Mouse (Mus musculus): Measurements from ENCODE around the gene Fbxo11. TPM values are rescaled to one million over a fixed set of nuclear protein-coding genes. Genes with fewer than 3 reads are reported as not detected.
A peak's percentile ranks its signal among the peaks of the same experiment; 100 is the strongest.

The Fbxo11 gene
- total and polyA plus RNA-seq, 2 experiments from 2014 or later: 8.7 to 11.4 TPM

GRCm38 (mm10) chr17:88042099-88043086 lies 22.7 kb downstream of the Fbxo11 start:
- Histone ChIP-seq H3K4me2 (ENCODE audit: low read depth, low read length) (0 out of 2 replicates have a peak overlapping the region, but pooled peaks have one; percentile 21), H3K27me3 (ENCODE audit: control insufficient read depth, insufficient read depth, low read length) (no peaks in the 10 kb centered on the region), H3K9me3 (replicated peaks; ENCODE audit: control insufficient read depth, low read length) (no peaks in the 10 kb centered on the region), H3K36me3 (replicated peaks; ENCODE audit: control insufficient read depth, insufficient read depth, low read length) (no peaks in the 10 kb centered on the region), H3K27ac (ENCODE audit: low read depth) (no peak overlapping the region), H3K4me3 (ENCODE audit: low read depth, low read length) (no peak overlapping the region), H3K9ac (replicated peaks; ENCODE audit: low read depth, low read length) (no peak overlapping the region), H3K4me1 (ENCODE audit: control insufficient read depth, insufficient read depth) (peaks cover 16% of the 10 kb centered on the region)
- 56% methylated on average over 12 of the region's 12 CpGs for WGBS
- TF ChIP-seq CTCF (IDR thresholded peaks at IDR 0.05; ENCODE audit: low read depth) (no peak), EP300 (IDR thresholded peaks at IDR 0.05; ENCODE audit: low read depth) (no peak)
- ATAC-seq (ENCODE audit: insufficient read depth, low read depth): no peak
- DNase-seq (ENCODE audit: low spot score): peak; percentile 28

- Histone ChIP-seq H3K27ac (ENCODE audit: low read depth) (no peak overlapping the region), H3K36me3 (replicated peaks; ENCODE audit: control insufficient read depth, insufficient read depth, low read length) (no peaks in the 10 kb centered on the region), H3K4me3 (ENCODE audit: low read depth, low read length) (no peak overlapping the region), H3K4me2 (ENCODE audit: low read depth, low read length) (no peak overlapping the region), H3K9me3 (replicated peaks; ENCODE audit: control insufficient read depth, low read length) (no peaks in the 10 kb centered on the region), H3K27me3 (ENCODE audit: control insufficient read depth, insufficient read depth, low read length) (no peaks in the 10 kb centered on the region), H3K4me1 (ENCODE audit: control insufficient read depth, insufficient read depth) (peaks cover 16% of the 10 kb centered on the region), H3K9ac (replicated peaks; ENCODE audit: low read depth, low read length) (no peak overlapping the region)
- 61% methylated on average over 5 of the region's 5 CpGs for WGBS
- TF ChIP-seq EP300 (IDR thresholded peaks at IDR 0.05; ENCODE audit: low read depth): no peak
- TF ChIP-seq CTCF (IDR thresholded peaks at IDR 0.05; ENCODE audit: low read depth): no peak
- no peak for DNase-seq (ENCODE audit: low spot score)
- no peak for ATAC-seq (ENCODE audit: insufficient read depth, low read depth)
These were observed 24.3 kb downstream of the Fbxo11 start for GRCm38 (mm10) chr17:88040810-88041209.

- no peaks in the 10 kb centered on the region for H3K9me3 ChIP-seq (replicated peaks; ENCODE audit: control insufficient read depth, low read length)
- H3K4me3 ChIP-seq (ENCODE audit: low read depth, low read length): no peak overlapping the region
- H3K27ac ChIP-seq (ENCODE audit: low read depth): no peak overlapping the region
- WGBS: 79% methylated on average over 4 of the region's 4 CpGs
- no peaks in the 10 kb centered on the region for H3K36me3 ChIP-seq (replicated peaks; ENCODE audit: control insufficient read depth, insufficient read depth, low read length)
- H3K27me3 ChIP-seq (ENCODE audit: control insufficient read depth, insufficient read depth, low read length): no peaks in the 10 kb centered on the region
- TF ChIP-seq EP300 (IDR thresholded peaks at IDR 0.05; ENCODE audit: low read depth) (no peak), CTCF (IDR thresholded peaks at IDR 0.05; ENCODE audit: low read depth) (no peak)
- ATAC-seq (ENCODE audit: insufficient read depth, low read depth) (no peak), DNase-seq (ENCODE audit: low spot score) (no peak)
- H3K9ac ChIP-seq (replicated peaks; ENCODE audit: low read depth, low read length): no peak overlapping the region
- peaks cover 5% of the 10 kb centered on the region; the same call in 1 of the 2 replicates for H3K4me1 ChIP-seq (ENCODE audit: control insufficient read depth, insufficient read depth)
- no peak overlapping the region for H3K4me2 ChIP-seq (ENCODE audit: low read depth, low read length)
These were observed 30.7 kb downstream of the Fbxo11 start for GRCm38 (mm10) chr17:88034418-88034817.

- no peaks in the 10 kb centered on the region for H3K36me3 ChIP-seq (replicated peaks; ENCODE audit: control insufficient read depth, insufficient read depth, low read length)
- ATAC-seq (ENCODE audit: insufficient read depth, low read depth) (no peak), DNase-seq (ENCODE audit: low spot score) (no peak)
- H3K4me1 ChIP-seq (ENCODE audit: control insufficient read depth, insufficient read depth): peaks cover 5% of the 10 kb centered on the region; the same call in 1 of the 2 replicates
- H3K4me3 ChIP-seq (ENCODE audit: low read depth, low read length): no peak overlapping the region
- 65% methylated on average over 5 of the region's 5 CpGs for WGBS
- H3K4me2 ChIP-seq (ENCODE audit: low read depth, low read length): no peak overlapping the region
- H3K9ac ChIP-seq (replicated peaks; ENCODE audit: low read depth, low read length): no peak overlapping the region
- H3K27me3 ChIP-seq (ENCODE audit: control insufficient read depth, insufficient read depth, low read length): no peaks in the 10 kb centered on the region
- H3K27ac ChIP-seq (ENCODE audit: low read depth): no peak overlapping the region
- TF ChIP-seq CTCF (IDR thresholded peaks at IDR 0.05; ENCODE audit: low read depth) (no peak), EP300 (IDR thresholded peaks at IDR 0.05; ENCODE audit: low read depth) (no peak)
- H3K9me3 ChIP-seq (replicated peaks; ENCODE audit: control insufficient read depth, low read length): no peaks in the 10 kb centered on the region
These were observed 33.3 kb downstream of the Fbxo11 start for GRCm38 (mm10) chr17:88031755-88032154.

GRCm38 (mm10) chr17:88029194-88029970 lies 35.7 kb downstream of the Fbxo11 start:
- Histone ChIP-seq H3K9ac (replicated peaks; ENCODE audit: low read depth, low read length) (no peak overlapping the region), H3K27ac (ENCODE audit: low read depth) (no peak overlapping the region), H3K9me3 (replicated peaks; ENCODE audit: control insufficient read depth, low read length) (no peaks in the 10 kb centered on the region), H3K4me3 (ENCODE audit: low read depth, low read length) (no peak overlapping the region), H3K4me1 (ENCODE audit: control insufficient read depth, insufficient read depth) (0 out of 2 replicates have a peak, but pooled peaks cover 5% of the 10 kb centered on the region), H3K27me3 (ENCODE audit: control insufficient read depth, insufficient read depth, low read length) (no peaks in the 10 kb centered on the region), H3K36me3 (replicated peaks; ENCODE audit: control insufficient read depth, insufficient read depth, low read length) (no peaks in the 10 kb centered on the region), H3K4me2 (ENCODE audit: low read depth, low read length) (no peak overlapping the region)
- 73% methylated on average over 17 of the region's 17 CpGs for WGBS
- ATAC-seq (ENCODE audit: insufficient read depth, low read depth) (no peak), DNase-seq (ENCODE audit: low spot score) (no peak)
- TF ChIP-seq EP300 (IDR thresholded peaks at IDR 0.05; ENCODE audit: low read depth) (no peak), CTCF (IDR thresholded peaks at IDR 0.05; ENCODE audit: low read depth) (no peak)
